Comparison of ENCODE assay signal across 10 mouse cellular contexts in genomic region chr12:100290178-100290531, GRCm38 (mm10).
DNase-seq lines count a peak whose midpoint lies in the region; ATAC-seq and TF ChIP-seq lines count a peak whose summit lies in the region.
"Had no signal": no experiment of that assay in that cellular context is flagged by ENCODE, and none has a peak within 500 bp of the region (broad histone marks: within the 10 kb centered on the region; RNA-seq: fewer than 3 reads in every experiment).

No protein-coding gene starts in this region.

- 58% methylated on average over 10 of the region's 11 CpGs for whole genome bisulfite sequencing in liver, embryonic 12.5 days (ENCODE audit: insufficient replicate concordance)
- 67% methylated on average over 11 of the region's 11 CpGs for WGBS in liver, embryonic 11.5 days
- WGBS in intestine, embryonic 15.5 days, result 42% methylated on average over 11 of the region's 11 CpGs
- WGBS in neural tube, embryonic 15.5 days, result 48% methylated on average over 11 of the region's 11 CpGs

- H3K4me1 ChIP-seq in liver, embryonic 12.5 days, result peaks cover 12% of the 10 kb centered on the region; the same call in 1 of the 2 replicates
- H3K4me1 ChIP-seq in liver, embryonic 11.5 days (replicated peaks; ENCODE audit: control insufficient read depth, insufficient read depth, low read length), result peaks cover 3% of the 10 kb centered on the region; the same call in 1 of the 2 replicates
- H3K4me1 ChIP-seq in cortical plate, adult 2 months (ENCODE audit: control insufficient read depth, insufficient read depth, low read length), result peaks cover 20% of the 10 kb centered on the region
- peaks cover 36% of the 10 kb centered on the region for H3K4me1 ChIP-seq in intestine, embryonic 15.5 days (replicated peaks)
- H3K4me1 ChIP-seq in neural tube, embryonic 15.5 days, result peaks cover 36% of the 10 kb centered on the region

- H3K27me3 ChIP-seq in liver, embryonic 12.5 days (replicated peaks), result no peaks in the 10 kb centered on the region
- H3K27me3 ChIP-seq in liver, embryonic 11.5 days (replicated peaks; ENCODE audit: control insufficient read depth, insufficient read depth, low read length), result no peaks in the 10 kb centered on the region
- H3K27me3 ChIP-seq in intestine, embryonic 15.5 days (replicated peaks), result no peaks in the 10 kb centered on the region
- H3K27me3 ChIP-seq in neural tube, embryonic 15.5 days (replicated peaks), result no peaks in the 10 kb centered on the region
- H3K27me3 ChIP-seq: Patski had no signal

- H3K27ac ChIP-seq in liver, embryonic 12.5 days, result no peak overlapping the region
- H3K27ac ChIP-seq in liver, embryonic 11.5 days (ENCODE audit: low read depth, low read length), result no peak overlapping the region
- H3K27ac ChIP-seq in cortical plate, adult 2 months (ENCODE audit: insufficient read depth, low read length), result peak overlapping the region; percentile 63
- H3K27ac ChIP-seq in intestine, embryonic 15.5 days, result peak overlapping the region; percentile 88
- peak overlapping the region; percentile 78 for H3K27ac ChIP-seq in neural tube, embryonic 15.5 days (replicated peaks)
- H3K27ac ChIP-seq: macrophage had no signal

- no peak overlapping the region for H3K4me3 ChIP-seq in liver, embryonic 12.5 days
- H3K4me3 ChIP-seq in liver, embryonic 11.5 days (ENCODE audit: low read depth, low read length), result no peak overlapping the region
- no peak overlapping the region for H3K4me3 ChIP-seq in cortical plate, adult 2 months (ENCODE audit: insufficient read depth, low read length)
- no peak overlapping the region for H3K4me3 ChIP-seq in intestine, embryonic 15.5 days (replicated peaks)
- H3K4me3 ChIP-seq in neural tube, embryonic 15.5 days (replicated peaks), result no peak overlapping the region

- no peak for DNase-seq in liver, embryonic 11.5 days (ENCODE audit: low spot score)
- DNase-seq in adrenal gland, postnatal 36 days, result no peak
- no peak for DNase-seq in urinary bladder, postnatal 10 days (ENCODE audit: low spot score)
- DNase-seq in frontal cortex, postnatal 10 days (ENCODE audit: low spot score in 2 of 2), result no peak

- no peak overlapping the region for H3K9ac ChIP-seq in liver, embryonic 12.5 days
- H3K9ac ChIP-seq in liver, embryonic 11.5 days (ENCODE audit: low read depth, low read length), result no peak overlapping the region
- no peak overlapping the region for H3K9ac ChIP-seq in intestine, embryonic 15.5 days
- H3K9ac ChIP-seq in neural tube, embryonic 15.5 days (replicated peaks), result no peak overlapping the region

- H3K36me3 ChIP-seq in liver, embryonic 12.5 days, result no peaks in the 10 kb centered on the region
- H3K36me3 ChIP-seq in liver, embryonic 11.5 days (ENCODE audit: control insufficient read depth, insufficient read depth, low read length), result no peaks in the 10 kb centered on the region
- H3K36me3 ChIP-seq in intestine, embryonic 15.5 days, result no peaks in the 10 kb centered on the region
- H3K36me3 ChIP-seq in neural tube, embryonic 15.5 days, result no peaks in the 10 kb centered on the region

- no peak for TF ChIP-seq POLR2A in cortical plate, adult 2 months (IDR thresholded peaks at IDR 0.05; ENCODE audit: extremely low read depth, insufficient read depth, low read length)

- H3K4me2 ChIP-seq in liver, embryonic 12.5 days, result no peak overlapping the region
- H3K4me2 ChIP-seq in liver, embryonic 11.5 days, result no peak overlapping the region
- H3K4me2 ChIP-seq in intestine, embryonic 15.5 days (replicated peaks), result peak overlapping the region; percentile 38
- no peak overlapping the region for H3K4me2 ChIP-seq in neural tube, embryonic 15.5 days

- no peak for TF ChIP-seq CTCF in cortical plate, adult 2 months (IDR thresholded peaks at IDR 0.05; ENCODE audit: extremely low read depth, insufficient read depth, low read length)

- H3K9me3 ChIP-seq in liver, embryonic 12.5 days (replicated peaks), result peaks cover 5% of the 10 kb centered on the region; the same call in 1 of the 2 replicates
- H3K9me3 ChIP-seq in liver, embryonic 11.5 days (ENCODE audit: control insufficient read depth, low read length), result 0 out of 2 replicates have a peak, but pooled peaks cover 2% of the 10 kb centered on the region
- H3K9me3 ChIP-seq in intestine, embryonic 15.5 days, result no peaks in the 10 kb centered on the region
- H3K9me3 ChIP-seq in neural tube, embryonic 15.5 days (replicated peaks), result no peaks in the 10 kb centered on the region

- peak; percentile 6; the same call in 1 of the 2 replicates for ATAC-seq in liver, embryonic 12.5 days
- no peak for ATAC-seq in liver, embryonic 11.5 days (replicated peaks; ENCODE audit: low FRiP score)
- ATAC-seq in intestine, embryonic 15.5 days, result 0 out of 2 replicates have a peak, but pooled peaks have one; percentile 15
- no peak; the same call in 1 of the 2 replicates for ATAC-seq in neural tube, embryonic 15.5 days (ENCODE audit: low FRiP score)

Comparison
In these comparisons a context has a peak if more than half of its experiments do, and no peak if none do; other contexts are left out.
1. ATAC-seq: peak in liver, embryonic 12.5 days (single experiment) and intestine, embryonic 15.5 days (single experiment); none in liver, embryonic 11.5 days (single experiment) and neural tube, embryonic 15.5 days (single experiment).
2. H3K27ac ChIP-seq: peak in cortical plate, adult 2 months (single experiment), intestine, embryonic 15.5 days (single experiment) and neural tube, embryonic 15.5 days (single experiment); none in liver, embryonic 12.5 days (single experiment) and liver, embryonic 11.5 days (single experiment).